Mouse (Mus musculus): Measurements from ENCODE around the gene Nat8. TPM values are rescaled to one million over a fixed set of nuclear protein-coding genes. Genes with fewer than 3 reads are reported as not detected.
"Not testable (repeated sequence)": the region's sequence is repeated elsewhere in the genome, so short reads cannot be mapped to it uniquely, and the experiment has no call there.

Gene Nat8
- polyA plus RNA-seq, 1 experiment from 2014 or later: not detected

DNA sequence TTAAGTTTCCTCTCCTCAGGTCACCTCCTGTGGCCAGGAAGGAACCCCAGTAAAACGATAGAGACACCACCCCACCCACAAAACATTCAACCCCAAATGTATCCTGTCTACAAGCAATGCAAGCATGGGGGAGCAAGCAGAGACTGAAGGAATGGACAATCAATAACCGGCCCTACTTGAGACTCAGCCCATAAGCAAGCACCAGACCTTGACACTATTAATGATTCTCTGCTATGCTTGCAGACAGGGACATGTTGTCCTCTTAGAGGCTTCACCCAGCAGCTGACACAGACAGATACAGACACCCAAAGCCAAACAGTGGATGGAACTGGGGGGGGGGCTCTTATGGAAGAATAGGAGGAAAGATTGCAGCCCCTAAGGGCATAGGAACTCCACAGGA, 6.0 kb downstream of the Nat8 start:
- ATAC-seq (ENCODE audit: low FRiP score): no peak
- H3K9ac ChIP-seq: no peak overlapping the region
- no peaks in the 10 kb centered on the region for H3K36me3 ChIP-seq
- 90% methylated on average over 2 of the region's 2 CpGs for whole genome bisulfite sequencing
- H3K4me1 ChIP-seq: no peaks in the 10 kb centered on the region
- no peak overlapping the region for H3K4me2 ChIP-seq (replicated peaks)
- no peak overlapping the region for H3K4me3 ChIP-seq
- H3K27ac ChIP-seq: no peak overlapping the region
- no peaks in the 10 kb centered on the region for H3K27me3 ChIP-seq
- H3K9me3 ChIP-seq (replicated peaks): no peaks in the 10 kb centered on the region

DNA sequence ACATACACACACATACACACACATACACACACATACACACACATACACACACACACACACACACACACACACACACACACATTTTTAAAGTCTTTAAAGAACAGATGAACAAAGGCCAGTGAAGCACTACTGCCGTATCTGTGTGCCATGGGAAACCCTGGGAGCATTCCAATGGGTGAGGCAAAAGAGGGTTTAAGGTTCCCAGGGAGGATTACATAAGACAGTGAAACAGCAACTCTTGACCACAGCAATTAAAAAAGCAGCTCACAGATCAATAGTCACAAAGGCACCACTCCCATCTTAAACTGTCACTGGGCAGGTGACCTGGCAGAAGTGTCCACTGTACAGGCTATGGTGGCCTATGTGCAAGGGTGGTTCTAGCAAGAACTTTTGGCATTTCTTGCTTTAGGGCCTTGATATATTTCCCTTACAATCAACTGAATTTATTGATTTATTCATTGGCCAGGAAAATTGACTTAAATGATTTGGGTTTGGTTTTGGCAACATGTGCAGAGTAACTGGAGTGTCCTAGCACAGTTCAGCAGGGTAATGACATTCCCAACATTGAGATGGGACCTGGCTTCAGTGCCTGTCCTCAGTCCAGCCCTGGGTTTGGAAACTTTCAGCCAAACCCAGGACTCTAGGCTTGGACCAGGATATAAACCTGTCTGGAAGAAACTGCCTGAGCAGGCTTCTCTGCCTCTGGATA, 8.3 kb downstream of the Nat8 start:
- H3K27ac ChIP-seq: no peak overlapping the region
- no peak overlapping the region for H3K4me3 ChIP-seq
- H3K27me3 ChIP-seq: no peaks in the 10 kb centered on the region
- H3K9me3 ChIP-seq (replicated peaks): no peaks in the 10 kb centered on the region
- 92% methylated on average over 1 of the region's 1 CpGs for WGBS
- H3K4me1 ChIP-seq: no peaks in the 10 kb centered on the region
- no peak overlapping the region for H3K9ac ChIP-seq
- H3K36me3 ChIP-seq: no peaks in the 10 kb centered on the region
- H3K4me2 ChIP-seq (replicated peaks): no peak overlapping the region
- ATAC-seq (ENCODE audit: low FRiP score): no peak

DNA sequence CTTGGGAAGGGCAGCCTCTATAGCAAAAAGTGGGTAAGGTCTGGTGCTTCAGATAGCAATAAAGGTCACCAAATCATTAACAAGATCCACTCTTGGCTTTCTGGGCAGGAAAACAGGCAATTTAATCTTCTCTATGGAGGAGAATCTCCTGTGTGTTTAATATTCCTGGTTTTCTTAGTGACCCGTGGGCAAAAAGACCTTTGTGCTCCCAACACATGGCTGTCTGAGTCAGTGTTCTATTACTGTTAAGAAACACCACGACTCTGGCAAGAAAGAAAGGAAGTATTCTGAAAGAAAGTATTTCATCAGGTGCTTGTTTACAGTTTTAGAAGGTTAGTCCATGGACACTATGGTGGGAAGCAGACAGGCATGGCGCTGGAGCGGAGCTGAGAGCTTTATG, 9.6 kb downstream of the Nat8 start:
- H3K27me3 ChIP-seq: no peaks in the 10 kb centered on the region
- H3K27ac ChIP-seq: no peak overlapping the region
- H3K4me2 ChIP-seq (replicated peaks): no peak overlapping the region
- no peak overlapping the region for H3K4me3 ChIP-seq
- no peaks in the 10 kb centered on the region for H3K9me3 ChIP-seq (replicated peaks)
- no peaks in the 10 kb centered on the region for H3K4me1 ChIP-seq
- no peaks in the 10 kb centered on the region for H3K36me3 ChIP-seq
- no peak for ATAC-seq (ENCODE audit: low FRiP score)
- WGBS: 84% methylated on average over 4 of the region's 4 CpGs
- no peak overlapping the region for H3K9ac ChIP-seq

DNA sequence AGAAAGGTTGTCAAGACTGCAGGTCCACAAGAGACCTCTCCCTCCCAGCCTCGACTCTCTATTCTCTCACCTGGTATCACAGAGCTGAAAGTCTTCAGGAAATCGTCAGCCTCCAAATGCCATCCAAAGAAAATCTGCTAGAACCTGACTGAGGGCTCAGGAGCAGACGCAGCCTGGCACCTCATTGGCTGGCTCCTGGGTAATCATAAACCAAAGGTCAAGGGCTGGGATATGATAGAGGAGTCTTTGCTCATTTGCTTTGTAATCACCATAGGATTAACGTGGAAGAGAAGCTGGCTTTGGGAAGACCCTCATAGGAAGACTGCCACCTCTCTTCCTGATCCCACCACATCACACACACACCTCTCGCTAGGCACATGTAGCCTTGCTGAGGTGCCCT, 11.0 kb downstream of the Nat8 start, which contains the start of the genes Nat8f6 and Nat8f5:
Gene Nat8f6 (minus strand): TSS at position 118 of the 400 bp plus-strand sequence.
Gene Nat8f5 (minus strand): TSS at position 136 of the 400 bp plus-strand sequence.
- WGBS: 88% methylated on average over 5 of the region's 5 CpGs
- Histone ChIP-seq H3K36me3 (no peaks in the 10 kb centered on the region), H3K4me3 (no peak within 1 kb of the TSS), H3K9ac (no peak within 1 kb of the TSS), H3K27ac (no peak within 1 kb of the TSS), H3K9me3 (replicated peaks) (no peaks in the 10 kb centered on the region), H3K4me2 (replicated peaks) (no peak within 1 kb of the TSS), H3K27me3 (no peaks in the 10 kb centered on the region), H3K4me1 (no peaks in the 10 kb centered on the region)
- no peak for ATAC-seq (ENCODE audit: low FRiP score)

DNA sequence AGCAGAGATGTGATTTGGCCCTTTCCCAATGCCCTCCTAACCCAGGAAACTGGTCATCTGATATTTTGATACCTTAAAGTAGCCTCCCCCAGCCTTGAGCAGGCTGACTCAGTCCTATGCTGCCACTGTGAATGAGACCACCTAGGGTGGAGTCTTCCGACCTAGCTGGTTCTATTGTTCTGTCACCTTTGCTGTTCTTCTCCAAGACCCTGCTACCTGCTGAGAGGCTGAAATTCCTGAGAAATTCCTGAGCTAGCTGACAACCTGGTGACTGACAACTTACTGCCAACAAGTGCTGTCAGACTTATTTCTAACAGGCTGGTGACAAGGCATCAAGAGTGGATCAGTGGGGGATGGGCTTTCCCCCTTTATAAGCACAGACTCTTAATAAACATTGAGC, 13.5 kb downstream of the Nat8 start:
- no peak overlapping the region for H3K27ac ChIP-seq
- no peaks in the 10 kb centered on the region for H3K4me1 ChIP-seq
- WGBS: 19% methylated on average over 1 of the region's 1 CpGs
- no peaks in the 10 kb centered on the region for H3K9me3 ChIP-seq (replicated peaks)
- no peak for ATAC-seq (ENCODE audit: low FRiP score)
- H3K27me3 ChIP-seq: no peaks in the 10 kb centered on the region
- H3K36me3 ChIP-seq: no peaks in the 10 kb centered on the region
- no peak overlapping the region for H3K4me3 ChIP-seq
- no peak overlapping the region for H3K4me2 ChIP-seq (replicated peaks)
- H3K9ac ChIP-seq: no peak overlapping the region

DNA sequence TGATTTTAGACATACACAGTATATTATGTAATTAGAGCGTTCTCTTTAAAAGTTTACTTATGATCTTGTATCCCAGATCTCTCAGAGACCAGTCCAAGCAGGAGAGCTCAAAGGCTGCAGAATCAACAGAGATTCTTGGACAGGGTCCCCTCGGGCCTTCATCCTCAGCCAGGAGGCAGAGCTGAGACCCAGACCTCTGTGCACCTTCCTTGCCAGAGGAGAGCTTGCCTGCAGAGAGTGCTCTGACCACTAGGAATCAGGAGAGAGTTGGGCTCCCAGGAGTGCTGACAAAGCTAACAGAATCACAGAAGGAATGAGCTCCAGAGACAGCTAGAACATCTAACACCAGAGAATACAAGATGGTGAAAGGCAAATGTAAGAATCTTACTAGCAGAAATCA, 18.5 kb downstream of the Nat8 start:
- no peaks in the 10 kb centered on the region for H3K9me3 ChIP-seq (replicated peaks)
- no peaks in the 10 kb centered on the region for H3K27me3 ChIP-seq
- no peak for ATAC-seq (ENCODE audit: low FRiP score)
- H3K4me3 ChIP-seq: no peak overlapping the region
- H3K36me3 ChIP-seq: no peaks in the 10 kb centered on the region
- H3K9ac ChIP-seq: no peak overlapping the region
- no peak overlapping the region for H3K27ac ChIP-seq
- no peak overlapping the region for H3K4me2 ChIP-seq (replicated peaks)
- 84% methylated on average over 2 of the region's 2 CpGs for WGBS
- H3K4me1 ChIP-seq: no peaks in the 10 kb centered on the region

DNA sequence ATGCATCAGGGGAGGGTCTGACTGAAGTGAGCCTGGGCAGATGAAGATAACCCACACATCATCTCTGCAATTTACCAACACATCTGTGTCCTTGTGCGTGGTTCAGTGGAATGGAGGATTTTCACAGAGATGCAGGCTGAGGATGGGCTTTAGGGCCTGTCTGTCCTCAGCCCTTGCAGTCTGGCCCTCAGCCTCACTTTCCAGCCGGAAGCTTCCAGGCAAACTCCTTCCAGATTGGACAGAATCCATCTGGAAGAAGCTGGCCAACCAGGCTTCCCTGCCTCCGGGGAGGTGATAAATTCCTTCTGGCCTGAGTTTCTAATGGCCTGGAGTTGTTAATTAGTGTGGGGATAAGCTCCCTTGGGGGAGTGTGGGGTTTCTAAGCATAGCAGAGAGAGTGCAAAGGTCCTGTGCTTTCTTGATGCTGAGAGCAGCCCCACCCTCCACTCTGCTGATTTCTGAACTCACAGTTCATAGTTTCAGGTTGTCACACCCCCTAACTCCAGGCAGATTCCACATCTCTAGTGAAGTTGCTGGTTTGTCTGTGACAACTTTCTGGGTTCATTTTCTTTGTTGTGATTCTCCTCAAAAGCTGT, 20.8 kb downstream of the Nat8 start:
- H3K4me2 ChIP-seq (replicated peaks); H3K9ac ChIP-seq; H3K27me3 ChIP-seq; H3K4me3 ChIP-seq; H3K27ac ChIP-seq; H3K36me3 ChIP-seq; H3K9me3 ChIP-seq (replicated peaks); H3K4me1 ChIP-seq; ATAC-seq (ENCODE audit: low FRiP score): not testable (repeated sequence)
- 68% methylated on average over 3 of the region's 3 CpGs for WGBS

DNA sequence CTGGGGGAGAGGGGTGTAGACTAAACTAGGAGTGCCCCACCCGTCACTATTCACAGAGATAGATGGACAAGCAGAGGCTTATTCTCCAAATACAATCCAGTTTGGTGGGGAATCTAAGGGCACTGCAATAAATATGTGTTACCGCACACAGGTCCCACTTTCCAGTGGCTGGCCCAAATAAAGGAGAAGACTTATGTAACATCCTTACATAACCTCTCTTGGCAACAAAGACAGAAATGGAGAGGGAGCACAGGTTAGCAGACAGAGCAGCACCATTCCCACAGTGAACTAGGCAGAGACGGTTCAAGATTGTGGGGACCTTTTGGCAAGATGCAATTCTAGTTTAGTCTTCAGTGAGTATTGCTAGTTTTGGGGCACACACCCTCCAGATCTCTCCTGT, 21.4 kb downstream of the Nat8 start:
- H3K9ac ChIP-seq; H3K4me1 ChIP-seq; H3K36me3 ChIP-seq; H3K9me3 ChIP-seq (replicated peaks); H3K27ac ChIP-seq; H3K4me3 ChIP-seq; ATAC-seq (ENCODE audit: low FRiP score); H3K27me3 ChIP-seq; H3K4me2 ChIP-seq (replicated peaks): not testable (repeated sequence)
- WGBS: 99% methylated on average over 3 of the region's 3 CpGs

DNA sequence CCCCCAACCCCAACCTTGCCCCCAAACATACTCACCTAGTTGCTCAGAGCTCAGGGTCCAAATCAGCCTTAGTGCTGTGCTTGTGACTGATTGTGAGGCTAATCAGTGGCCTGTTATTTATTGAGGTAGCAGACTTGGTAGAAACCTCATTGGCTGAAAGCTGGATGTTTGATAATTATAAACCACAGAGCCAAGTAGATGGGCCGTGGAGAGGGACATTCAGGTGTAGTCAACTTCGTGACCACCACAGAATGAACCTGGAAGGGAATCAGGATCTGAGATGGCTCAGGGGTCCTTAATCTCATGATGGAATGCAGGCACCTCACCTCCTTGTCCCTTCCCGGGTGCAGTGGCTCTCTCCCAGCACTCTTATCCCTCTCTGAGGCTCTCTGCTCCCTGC, 22.1 kb downstream of the Nat8 start:
- H3K9ac ChIP-seq; H3K4me2 ChIP-seq (replicated peaks); H3K9me3 ChIP-seq (replicated peaks); H3K36me3 ChIP-seq; H3K27ac ChIP-seq; H3K4me1 ChIP-seq; H3K27me3 ChIP-seq; H3K4me3 ChIP-seq; ATAC-seq (ENCODE audit: low FRiP score): not testable (repeated sequence)
- 76% methylated on average over 2 of the region's 3 CpGs for WGBS

DNA sequence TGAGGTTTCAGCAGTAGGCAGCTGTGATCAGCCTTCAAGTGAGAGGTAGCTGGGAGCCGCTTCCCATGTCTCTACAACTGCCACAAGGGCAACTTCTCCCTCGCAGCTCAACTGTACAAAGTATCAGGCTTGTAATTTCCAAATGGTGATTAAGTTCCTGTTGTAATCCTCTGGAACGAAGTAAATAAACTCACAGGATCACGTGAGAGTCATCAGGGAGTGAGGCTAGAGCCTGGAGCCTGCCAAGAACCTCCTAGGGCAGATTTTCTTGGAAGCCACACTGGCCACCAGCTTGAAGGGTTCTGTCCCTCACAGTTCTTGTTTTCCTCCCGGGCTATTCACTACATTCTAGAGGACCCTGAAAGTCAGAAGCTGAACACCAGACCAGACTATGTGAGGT, 28.7 kb downstream of the Nat8 start:
- H3K4me3 ChIP-seq; ATAC-seq (ENCODE audit: low FRiP score); H3K4me2 ChIP-seq (replicated peaks); H3K36me3 ChIP-seq; H3K4me1 ChIP-seq; H3K27me3 ChIP-seq; H3K27ac ChIP-seq; H3K9ac ChIP-seq; H3K9me3 ChIP-seq (replicated peaks): not testable (repeated sequence)
- WGBS: 76% methylated on average over 5 of the region's 5 CpGs

Small RNA genes within 50 kb of the gene (microRNA-seq; reads per million reads assigned to microRNA genes)
- not detected for gene Mir6375

Other genes starting within 250 kb of the Nat8 start
- gene Alms1, start 244.6 kb downstream of the Nat8 start, polyA plus RNA-seq (2016; fragmentation: Nextera tagmentation; extraction: Ambion mirVana): 8.0 and 8.4 TPM in 2 replicates
- not detected in 2 replicates for gene Nat8f7, start 118.9 kb downstream of the Nat8 start, polyA plus RNA-seq (2016; fragmentation: Nextera tagmentation; extraction: Ambion mirVana)
- 0.20 and 0.44 TPM in 2 replicates for gene Nat8f3, start 66.3 kb downstream of the Nat8 start, polyA plus RNA-seq (2016; fragmentation: Nextera tagmentation; extraction: Ambion mirVana)
- gene Nat8f6, start 11.1 kb downstream of the Nat8 start, polyA plus RNA-seq (2016; fragmentation: Nextera tagmentation; extraction: Ambion mirVana): not detected in 2 replicates
- gene Nat8f5, start 11.1 kb downstream of the Nat8 start, polyA plus RNA-seq (2016; fragmentation: Nextera tagmentation; extraction: Ambion mirVana): not detected in 2 replicates
- not detected in 2 replicates for gene Nat8f2, start 37.1 kb upstream of the Nat8 start, polyA plus RNA-seq (2016; fragmentation: Nextera tagmentation; extraction: Ambion mirVana)
- 5.3 and 6.0 TPM in 2 replicates for gene Nat8f4, start 72.8 kb upstream of the Nat8 start, polyA plus RNA-seq (2016; fragmentation: Nextera tagmentation; extraction: Ambion mirVana)
- 39.2 and 40.6 TPM in 2 replicates for gene Tprkb, start 79.8 kb upstream of the Nat8 start, polyA plus RNA-seq (2016; fragmentation: Nextera tagmentation; extraction: Ambion mirVana)
- 9.5 and 10.7 TPM in 2 replicates for gene Nat8f1, start 83.6 kb upstream of the Nat8 start, polyA plus RNA-seq (2016; fragmentation: Nextera tagmentation; extraction: Ambion mirVana)
- 54.4 and 60.4 TPM in 2 replicates for gene Dusp11, start 129.6 kb upstream of the Nat8 start, polyA plus RNA-seq (2016; fragmentation: Nextera tagmentation; extraction: Ambion mirVana)
- gene Figla, start 184.1 kb upstream of the Nat8 start, polyA plus RNA-seq (2016; fragmentation: Nextera tagmentation; extraction: Ambion mirVana): not detected in 2 replicates
- 115 and 119 TPM in 2 replicates for gene Add2, start 196.6 kb upstream of the Nat8 start, polyA plus RNA-seq (2016; fragmentation: Nextera tagmentation; extraction: Ambion mirVana)

All from hindbrain, embryonic 12.5 days (tissue).